In the genomic region with DNA sequence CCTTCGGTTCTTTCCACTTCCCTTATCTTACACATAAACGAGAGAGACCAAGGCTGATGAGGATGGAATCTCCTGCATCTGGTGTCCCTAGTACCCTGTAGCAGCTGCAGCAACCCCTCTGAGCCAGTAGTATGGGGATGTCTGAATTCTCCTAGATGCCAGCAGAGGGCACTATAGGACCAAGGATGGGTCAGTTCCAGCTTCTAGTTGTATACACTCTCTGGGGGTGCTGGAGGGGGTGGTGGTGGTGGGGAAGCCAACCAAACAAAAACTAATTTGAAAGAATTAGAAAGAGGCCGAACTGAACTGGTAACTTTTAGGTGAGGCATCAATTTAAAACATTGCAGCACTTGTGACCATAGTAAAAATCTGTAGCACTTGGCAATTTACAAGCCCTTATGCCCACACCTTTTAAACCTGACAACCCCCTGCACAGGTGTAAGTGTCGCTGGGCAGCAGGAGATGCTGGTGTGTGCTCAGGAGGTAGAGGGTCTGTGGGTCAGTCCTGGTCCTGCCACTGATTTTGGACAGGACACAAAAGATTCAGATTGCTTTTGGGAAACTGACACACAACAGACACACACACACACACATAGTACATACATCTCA, we compare ENCODE assay signal across 8 mouse cellular contexts. TPM values are rescaled to one million over a fixed set of nuclear protein-coding genes. Genes with fewer than 3 reads are reported as not detected.
DNase-seq lines count a peak whose midpoint lies in the region; ATAC-seq lines count a peak whose summit lies in the region.

No protein-coding gene starts in this region.

- WGBS in forebrain, embryonic 13.5 days, result 22% methylated on average over 4 of the region's 4 CpGs
- WGBS in hindbrain, embryonic 11.5 days, result 17% methylated on average over 4 of the region's 4 CpGs

- no peaks in the 10 kb centered on the region for H3K36me3 ChIP-seq in forebrain, embryonic 13.5 days (ENCODE audit: poor library complexity, severe bottlenecking)
- H3K36me3 ChIP-seq in hindbrain, embryonic 11.5 days (ENCODE audit: control insufficient read depth, insufficient read depth, low read length), result no peaks in the 10 kb centered on the region

- no peak overlapping the region for H3K4me3 ChIP-seq in forebrain, embryonic 13.5 days
- H3K4me3 ChIP-seq in hindbrain, embryonic 11.5 days (ENCODE audit: low read depth, low read length), result no peak overlapping the region

- H3K4me2 ChIP-seq in forebrain, embryonic 13.5 days, result no peak overlapping the region
- H3K4me2 ChIP-seq in hindbrain, embryonic 11.5 days (replicated peaks; ENCODE audit: low read depth, low read length), result no peak overlapping the region

- peak; percentile 61 to 66 for DNase-seq in left cerebral cortex, adult 18-20 months (ENCODE audit: low spot score in 2 of 2)
- no peak for DNase-seq in left cerebral cortex, adult 11 months (ENCODE audit: low spot score)
- peak; percentile 85 for DNase-seq in hindbrain, embryonic 11.5 days (ENCODE audit: low spot score)
- DNase-seq in layer of hippocampus, adult 9-11 months, result peak; percentile 32
- DNase-seq in lung, postnatal 4 days, result peak; percentile 45 to 76
- DNase-seq in right cerebral cortex, postnatal 25 days, result peak; percentile 49

- H3K27ac ChIP-seq in forebrain, embryonic 13.5 days, result peak overlapping the region; percentile 19; the same call in 1 of the 2 replicates
- H3K27ac ChIP-seq in hindbrain, embryonic 11.5 days (ENCODE audit: low read depth, low read length), result no peak overlapping the region

- ATAC-seq in cerebellum, adult (ENCODE audit: insufficient number of reproducible peaks, low FRiP score, low TSS enrichment), result peak; percentile 74
- ATAC-seq in forebrain, embryonic 13.5 days, result peak; percentile 91
- peak; percentile 83 for ATAC-seq in hindbrain, embryonic 11.5 days (ENCODE audit: low FRiP score)

- no peaks in the 10 kb centered on the region for H3K9me3 ChIP-seq in forebrain, embryonic 13.5 days (replicated peaks)
- no peaks in the 10 kb centered on the region for H3K9me3 ChIP-seq in hindbrain, embryonic 11.5 days (ENCODE audit: control insufficient read depth, low read length)

- H3K27me3 ChIP-seq in forebrain, embryonic 13.5 days, result 0 out of 2 replicates have a peak, but pooled peaks cover 2% of the 10 kb centered on the region
- no peaks in the 10 kb centered on the region for H3K27me3 ChIP-seq in hindbrain, embryonic 11.5 days (ENCODE audit: control insufficient read depth, insufficient read depth, low read length)

- no peak overlapping the region for H3K9ac ChIP-seq in forebrain, embryonic 13.5 days
- no peak overlapping the region for H3K9ac ChIP-seq in hindbrain, embryonic 11.5 days (ENCODE audit: low read depth, low read length)

- H3K4me1 ChIP-seq in forebrain, embryonic 13.5 days, result peaks cover 9% of the 10 kb centered on the region
- H3K4me1 ChIP-seq in hindbrain, embryonic 11.5 days (replicated peaks; ENCODE audit: control insufficient read depth, insufficient read depth, low read length), result 0 out of 2 replicates have a peak, but pooled peaks cover 2% of the 10 kb centered on the region

RNA-seq across cellular contexts. Expression of gene Max, which starts 38.2 kb away (rescaled TPM):
- total RNA-seq in left cerebral cortex, adult 18-20 months (2021), result 10 to 100 TPM; 78.0 to 79.7 TPM
- polyA plus RNA-seq in forebrain, embryonic 13.5 days (2015; fragmentation: Nextera tagmentation; extraction: Ambion mirVana), result 13.5 and 16.5 TPM in 2 replicates
- 36.9 and 48.4 TPM in 2 replicates for polyA plus RNA-seq in hindbrain, embryonic 11.5 days (2014; fragmentation: Nextera tagmentation; extraction: Ambion mirVana)
